7 mouse cellular contexts compared by ENCODE assay signal in genomic region chr12:4476832-4477671, GRCm38 (mm10). TPM values are rescaled to one million over a fixed set of nuclear protein-coding genes. Genes with fewer than 3 reads are reported as not detected.
DNase-seq lines count a peak whose midpoint lies in the region; ATAC-seq lines count a peak whose summit lies in the region.

Gene Ncoa1, minus strand, starts transcription at chr12:4477182.

- H3K27ac ChIP-seq in intestine, embryonic 15.5 days, result peak within 1 kb of the TSS; percentile 86
- H3K27ac ChIP-seq in midbrain, embryonic 11.5 days (ENCODE audit: low read depth, low read length), result peak within 1 kb of the TSS; percentile 91

- H3K36me3 ChIP-seq in intestine, embryonic 15.5 days, result no peaks in the 10 kb centered on the region
- H3K36me3 ChIP-seq in midbrain, embryonic 11.5 days (ENCODE audit: control insufficient read depth, insufficient read depth, low read length), result no peaks in the 10 kb centered on the region

- under 1% methylated on average over 48 of the region's 98 CpGs for WGBS in intestine, embryonic 15.5 days
- 1% methylated on average over 51 of the region's 98 CpGs for WGBS in midbrain, embryonic 11.5 days

- H3K27me3 ChIP-seq in intestine, embryonic 15.5 days (replicated peaks), result no peaks in the 10 kb centered on the region
- H3K27me3 ChIP-seq in midbrain, embryonic 11.5 days (ENCODE audit: control insufficient read depth, insufficient read depth, low read length), result peaks cover 8% of the 10 kb centered on the region

- DNase-seq in adrenal gland, adult 18-20 months (ENCODE audit: low spot score in 2 of 2), result peak; percentile 69 to 74
- DNase-seq in embryo, embryonic 11 days, result peak; percentile 83
- DNase-seq in gastrocnemius, postnatal 36 days, result peak; percentile 55 to 72
- DNase-seq in left cerebral cortex, postnatal 4 days, result peak; percentile 80
- peak; percentile 96 for DNase-seq in midbrain, embryonic 11.5 days (ENCODE audit: low spot score, missing footprints)
- peak; percentile 76 for DNase-seq in right cerebral cortex, postnatal 4 days

- intact Hi-C loops in gastrocnemius, postnatal 36 days (cut with DNase I), result loop anchor here (2.0 to 5.0 kb wide), 2 partner anchors 48 to 70 kb away; no protein-coding TSS in a partner anchor
- intact Hi-C loops in left cerebral cortex, postnatal 4 days (cut with DNase I), result loop anchor here (5.0 to 10.0 kb wide), 2 partner anchors 70 to 202 kb away; no protein-coding TSS in a partner anchor

- no peaks in the 10 kb centered on the region for H3K9me3 ChIP-seq in intestine, embryonic 15.5 days
- no peaks in the 10 kb centered on the region for H3K9me3 ChIP-seq in midbrain, embryonic 11.5 days (ENCODE audit: control insufficient read depth, low read length)

- H3K9ac ChIP-seq in intestine, embryonic 15.5 days, result peak within 1 kb of the TSS; percentile 88
- peak within 1 kb of the TSS; percentile 94 for H3K9ac ChIP-seq in midbrain, embryonic 11.5 days (ENCODE audit: low read length)

- peak; percentile 91 for ATAC-seq in intestine, embryonic 15.5 days
- ATAC-seq in midbrain, embryonic 11.5 days (ENCODE audit: low FRiP score), result peak; percentile 87

- H3K4me1 ChIP-seq in intestine, embryonic 15.5 days (replicated peaks), result peaks cover 7% of the 10 kb centered on the region
- H3K4me1 ChIP-seq in midbrain, embryonic 11.5 days (ENCODE audit: control insufficient read depth, insufficient read depth, low read length), result peaks cover 8% of the 10 kb centered on the region; the same call in 1 of the 2 replicates

- peak within 1 kb of the TSS; percentile 80 for H3K4me3 ChIP-seq in intestine, embryonic 15.5 days (replicated peaks)
- peak within 1 kb of the TSS; percentile 95 for H3K4me3 ChIP-seq in midbrain, embryonic 11.5 days (ENCODE audit: low read depth, low read length)

- peak within 1 kb of the TSS; percentile 87 for H3K4me2 ChIP-seq in intestine, embryonic 15.5 days (replicated peaks)
- peak within 1 kb of the TSS; percentile 88 for H3K4me2 ChIP-seq in midbrain, embryonic 11.5 days

RNA-seq across cellular contexts. Expression of gene Ncoa1, which starts in this region (rescaled TPM):
- 10 to 100 TPM; 34.8 to 36.2 TPM for total RNA-seq in adrenal gland, adult 18-20 months (2021)
- total RNA-seq in gastrocnemius, postnatal 36 days (2021), result 10 to 100 TPM; 22.2 to 22.5 TPM
- 6.3 and 6.7 TPM in 2 replicates for polyA plus RNA-seq in intestine, embryonic 15.5 days (2015; fragmentation: Nextera tagmentation; extraction: Ambion mirVana)
- total RNA-seq in left cerebral cortex, postnatal 4 days (2021), result 100 to 1,000 TPM; 102 to 107 TPM
- polyA plus RNA-seq in midbrain, embryonic 11.5 days (2014; fragmentation: Nextera tagmentation; extraction: Ambion mirVana), result 4.7 and 4.9 TPM in 2 replicates

Comparison
In these comparisons a context has a peak if more than half of its experiments do, and no peak if none do; other contexts are left out.
1. Peak in every context shown above with its lines: DNase-seq, ATAC-seq, H3K4me3 ChIP-seq and H3K27ac ChIP-seq.